Mouse (Mus musculus): ENCODE data around the gene Gm47996. TPM values are rescaled to one million over a fixed set of nuclear protein-coding genes. Genes with fewer than 3 reads are reported as not detected.
"Not testable (repeated sequence)": the region's sequence is repeated elsewhere in the genome, so short reads cannot be mapped to it uniquely, and the experiment has no call there.

The Gm47996 gene
- polyA plus RNA-seq, 1 experiment: not detected

GRCm38 (mm10) chr1:151192739-151193138, 17.2 kb upstream of the Gm47996 start:
- H3K27ac ChIP-seq (replicated peaks; ENCODE audit: low read depth, low read length); H3K4me1 ChIP-seq (ENCODE audit: control insufficient read depth, insufficient read depth, insufficient read length, low read length); H3K4me3 ChIP-seq (ENCODE audit: insufficient read depth, low read depth, low read length): not testable (repeated sequence)

DNA sequence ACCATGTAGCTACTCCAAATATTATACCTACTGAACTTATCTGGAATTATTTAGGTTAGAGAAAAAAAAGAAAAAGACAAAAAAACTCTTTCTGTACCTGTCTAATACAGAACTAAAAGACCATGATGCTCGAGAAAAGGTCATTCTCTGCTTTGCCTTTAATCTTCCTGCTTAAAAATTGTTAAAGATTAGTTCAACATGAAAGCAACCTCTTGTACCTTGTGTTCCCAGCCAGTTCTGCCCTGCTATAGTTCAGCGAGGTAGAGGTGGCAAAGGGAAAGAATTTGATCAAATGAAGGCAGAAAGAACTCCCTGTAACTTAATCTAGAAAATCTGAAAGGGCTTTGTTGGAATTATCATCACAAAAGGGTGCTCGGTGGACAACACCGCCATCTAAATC, 13.9 kb upstream of the Gm47996 start:
- H3K4me1 ChIP-seq (ENCODE audit: control insufficient read depth, insufficient read depth, insufficient read length, low read length); H3K4me3 ChIP-seq (ENCODE audit: insufficient read depth, low read depth, low read length); H3K27ac ChIP-seq (replicated peaks; ENCODE audit: low read depth, low read length): not testable (repeated sequence)

DNA sequence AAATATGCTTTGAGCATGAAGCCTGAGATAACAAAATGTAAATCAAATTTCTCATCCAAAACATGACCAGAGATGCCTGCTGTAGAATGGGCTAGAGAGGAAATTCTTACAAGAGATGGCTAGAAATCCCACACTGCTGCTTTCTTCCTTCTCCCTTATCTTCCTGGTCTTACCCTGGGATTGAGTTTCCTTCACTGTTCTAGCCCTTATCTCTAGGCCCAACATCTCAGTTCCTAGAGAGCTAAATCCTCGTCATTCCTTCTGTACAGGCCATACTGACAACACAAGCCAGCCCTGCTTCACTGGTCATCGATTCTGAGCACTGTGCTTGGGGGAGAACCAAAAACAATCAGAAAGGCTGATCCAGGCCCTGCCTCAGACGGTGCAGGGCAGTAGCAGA, 13.2 kb upstream of the Gm47996 start:
- not testable (repeated sequence) for H3K4me3 ChIP-seq (ENCODE audit: insufficient read depth, low read depth, low read length); H3K4me1 ChIP-seq (ENCODE audit: control insufficient read depth, insufficient read depth, insufficient read length, low read length); H3K27ac ChIP-seq (replicated peaks; ENCODE audit: low read depth, low read length)

- not testable (repeated sequence) for H3K27ac ChIP-seq (replicated peaks; ENCODE audit: low read depth, low read length); H3K4me3 ChIP-seq (ENCODE audit: insufficient read depth, low read depth, low read length); H3K4me1 ChIP-seq (ENCODE audit: control insufficient read depth, insufficient read depth, insufficient read length, low read length)
Observed at GRCm38 (mm10) chr1:151198120-151198519, 11.8 kb upstream of the Gm47996 start, which contains the start of gene Gm47995. Gene Gm47995 (plus strand): TSS chr1:151198448.

GRCm38 (mm10) chr1:151200620-151201019, 9.3 kb upstream of the Gm47996 start:
- H3K4me1 ChIP-seq (ENCODE audit: control insufficient read depth, insufficient read depth, insufficient read length, low read length); H3K27ac ChIP-seq (replicated peaks; ENCODE audit: low read depth, low read length); H3K4me3 ChIP-seq (ENCODE audit: insufficient read depth, low read depth, low read length): not testable (repeated sequence)

DNA sequence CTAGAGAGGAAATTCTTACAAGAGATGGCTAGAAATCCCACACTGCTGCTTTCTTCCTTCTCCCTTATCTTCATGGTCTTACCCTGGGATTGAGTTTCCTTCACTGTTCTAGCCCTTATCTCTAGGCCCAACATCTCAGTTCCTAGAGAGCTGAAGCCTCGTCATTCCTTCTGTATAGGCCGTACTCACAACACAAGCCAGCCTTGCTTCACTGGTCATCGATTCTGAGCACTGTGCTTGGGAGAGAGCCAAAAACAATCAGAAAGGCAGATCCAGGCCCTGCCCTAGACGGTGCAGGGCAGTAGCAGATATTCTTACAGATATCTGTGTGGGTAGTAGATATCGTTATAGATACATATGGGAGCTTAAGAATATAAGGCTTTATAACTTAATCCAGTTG, 7.2 kb upstream of the Gm47996 start:
- not testable (repeated sequence) for H3K4me3 ChIP-seq (ENCODE audit: insufficient read depth, low read depth, low read length); H3K27ac ChIP-seq (replicated peaks; ENCODE audit: low read depth, low read length); H3K4me1 ChIP-seq (ENCODE audit: control insufficient read depth, insufficient read depth, insufficient read length, low read length)

DNA sequence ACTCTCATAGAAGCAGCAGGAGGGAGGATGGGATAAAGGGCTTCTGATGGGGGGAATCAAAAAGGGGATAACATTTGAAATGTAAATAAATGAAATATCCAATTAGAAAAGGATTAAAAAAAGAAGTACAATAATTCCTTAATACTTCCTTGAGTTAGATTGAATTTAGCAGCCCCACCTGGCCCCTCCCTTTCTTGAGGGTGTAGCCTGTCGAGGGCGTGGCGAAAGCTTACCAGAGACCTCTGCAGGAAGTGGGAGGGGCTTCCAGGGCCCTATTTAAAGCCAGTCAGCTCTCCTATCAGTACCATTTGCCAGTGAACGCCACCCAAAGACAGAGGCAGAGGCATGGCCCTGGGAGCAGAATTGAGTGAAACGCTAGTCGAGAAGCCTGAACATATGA, 6.1 kb upstream of the Gm47996 start, which contains the start of gene 3110040M04Rik:
TSS of gene 3110040M04Rik (plus strand) at position 304 of the 400 bp plus-strand sequence.
- not testable (repeated sequence) for H3K27ac ChIP-seq (replicated peaks; ENCODE audit: low read depth, low read length); H3K4me3 ChIP-seq (ENCODE audit: insufficient read depth, low read depth, low read length); H3K4me1 ChIP-seq (ENCODE audit: control insufficient read depth, insufficient read depth, insufficient read length, low read length)

GRCm38 (mm10) chr1:151208493-151208892, 1.4 kb upstream of the Gm47996 start:
- H3K27ac ChIP-seq (replicated peaks; ENCODE audit: low read depth, low read length); H3K4me1 ChIP-seq (ENCODE audit: control insufficient read depth, insufficient read depth, insufficient read length, low read length); H3K4me3 ChIP-seq (ENCODE audit: insufficient read depth, low read depth, low read length): not testable (repeated sequence)

DNA sequence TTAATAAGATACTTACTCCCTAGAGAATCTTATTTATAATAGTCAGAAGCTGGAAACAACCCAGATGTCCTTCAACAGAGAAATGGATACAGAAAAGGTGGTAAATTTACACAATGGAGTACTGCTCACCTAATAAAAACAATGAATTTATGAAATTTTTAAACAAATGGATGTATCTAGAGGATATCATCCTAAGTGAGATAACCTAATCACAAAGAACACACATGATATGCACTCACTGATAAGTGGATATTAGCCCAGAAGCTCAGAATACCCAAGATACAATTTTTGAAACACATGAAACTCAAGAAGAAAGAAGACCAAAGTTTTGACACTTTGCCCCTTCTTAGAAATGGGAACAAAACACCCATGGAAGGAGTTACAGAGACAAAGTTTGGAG, 987 bp upstream of the Gm47996 start:
- H3K27ac ChIP-seq (replicated peaks; ENCODE audit: low read depth, low read length); H3K4me1 ChIP-seq (ENCODE audit: control insufficient read depth, insufficient read depth, insufficient read length, low read length): not testable (repeated sequence)

GRCm38 (mm10) chr1:151211666-151212065, 1.7 kb downstream of the Gm47996 start:
- H3K4me1 ChIP-seq (ENCODE audit: control insufficient read depth, insufficient read depth, insufficient read length, low read length); H3K27ac ChIP-seq (replicated peaks; ENCODE audit: low read depth, low read length); H3K4me3 ChIP-seq (ENCODE audit: insufficient read depth, low read depth, low read length): not testable (repeated sequence)

More for the DNA sequence above, 987 bp upstream of the Gm47996 start:
- H3K4me3 ChIP-seq (ENCODE audit: insufficient read depth, low read depth, low read length): not testable (repeated sequence)

- peaks cover 3% of the 10 kb centered on the region; the same call in 1 of the 2 replicates for H3K4me1 ChIP-seq (ENCODE audit: control insufficient read depth, insufficient read depth, insufficient read length, low read length)
- no peak overlapping the region for H3K27ac ChIP-seq (replicated peaks; ENCODE audit: low read depth, low read length)
- H3K4me3 ChIP-seq (ENCODE audit: insufficient read depth, low read depth, low read length): no peak overlapping the region
Observed at GRCm38 (mm10) chr1:151214862-151215261, 4.9 kb downstream of the Gm47996 start.

DNA sequence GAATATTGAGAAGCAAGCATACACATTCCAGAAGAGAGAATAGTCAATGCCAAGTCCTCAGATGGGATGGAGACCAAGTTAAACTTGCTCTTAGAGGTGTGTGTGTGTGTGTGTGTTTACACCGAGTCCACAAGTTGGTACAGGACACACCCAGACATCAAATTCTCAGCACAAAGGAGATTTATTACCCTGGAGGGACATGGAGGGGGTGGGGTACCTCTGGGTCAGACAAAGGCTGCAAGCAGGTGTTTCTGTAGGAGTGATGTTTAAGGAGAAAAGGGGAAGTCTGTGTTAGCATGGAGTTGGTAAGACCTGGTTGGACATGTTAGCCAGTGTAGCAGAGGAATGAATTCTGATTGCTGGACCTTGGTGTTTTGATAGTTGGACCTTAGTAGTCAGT, 6.1 kb downstream of the Gm47996 start:
- no peak overlapping the region for H3K4me3 ChIP-seq (ENCODE audit: insufficient read depth, low read depth, low read length)
- no peak overlapping the region for H3K27ac ChIP-seq (replicated peaks; ENCODE audit: low read depth, low read length)
- peaks cover 3% of the 10 kb centered on the region; the same call in 1 of the 2 replicates for H3K4me1 ChIP-seq (ENCODE audit: control insufficient read depth, insufficient read depth, insufficient read length, low read length)

GRCm38 (mm10) chr1:151216417-151216816, 6.5 kb downstream of the Gm47996 start:
- no peak overlapping the region for H3K27ac ChIP-seq (replicated peaks; ENCODE audit: low read depth, low read length)
- peaks cover 3% of the 10 kb centered on the region; the same call in 1 of the 2 replicates for H3K4me1 ChIP-seq (ENCODE audit: control insufficient read depth, insufficient read depth, insufficient read length, low read length)
- H3K4me3 ChIP-seq (ENCODE audit: insufficient read depth, low read depth, low read length): no peak overlapping the region

GRCm38 (mm10) chr1:151219045-151219444, 9.1 kb downstream of the Gm47996 start:
- H3K27ac ChIP-seq (replicated peaks; ENCODE audit: low read depth, low read length): no peak overlapping the region
- H3K4me1 ChIP-seq (ENCODE audit: control insufficient read depth, insufficient read depth, insufficient read length, low read length): peaks cover 3% of the 10 kb centered on the region; the same call in 1 of the 2 replicates
- no peak overlapping the region for H3K4me3 ChIP-seq (ENCODE audit: insufficient read depth, low read depth, low read length)

DNA sequence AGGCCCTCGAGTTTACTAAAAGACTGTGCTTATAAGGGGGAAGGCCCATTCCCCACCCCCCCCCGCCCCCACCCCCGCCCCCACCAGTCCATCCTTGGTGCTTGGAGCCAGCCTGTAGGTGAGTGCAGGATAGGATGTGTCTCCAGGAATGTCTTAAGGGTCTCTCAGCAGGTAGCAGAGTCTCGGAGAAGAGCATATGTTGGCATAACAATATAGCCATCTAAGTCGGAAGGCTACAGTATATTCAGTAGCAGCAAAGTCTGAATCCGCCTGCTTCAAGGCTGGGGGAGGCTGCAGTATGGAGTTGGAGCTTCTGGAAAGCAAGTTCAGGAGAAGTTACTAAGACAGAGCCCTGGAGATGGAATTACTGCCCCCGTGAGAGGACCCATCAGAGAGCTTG, 10.2 kb downstream of the Gm47996 start:
- Histone ChIP-seq H3K27ac (replicated peaks; ENCODE audit: low read depth, low read length) (no peak overlapping the region), H3K4me3 (ENCODE audit: insufficient read depth, low read depth, low read length) (no peak overlapping the region)

DNA sequence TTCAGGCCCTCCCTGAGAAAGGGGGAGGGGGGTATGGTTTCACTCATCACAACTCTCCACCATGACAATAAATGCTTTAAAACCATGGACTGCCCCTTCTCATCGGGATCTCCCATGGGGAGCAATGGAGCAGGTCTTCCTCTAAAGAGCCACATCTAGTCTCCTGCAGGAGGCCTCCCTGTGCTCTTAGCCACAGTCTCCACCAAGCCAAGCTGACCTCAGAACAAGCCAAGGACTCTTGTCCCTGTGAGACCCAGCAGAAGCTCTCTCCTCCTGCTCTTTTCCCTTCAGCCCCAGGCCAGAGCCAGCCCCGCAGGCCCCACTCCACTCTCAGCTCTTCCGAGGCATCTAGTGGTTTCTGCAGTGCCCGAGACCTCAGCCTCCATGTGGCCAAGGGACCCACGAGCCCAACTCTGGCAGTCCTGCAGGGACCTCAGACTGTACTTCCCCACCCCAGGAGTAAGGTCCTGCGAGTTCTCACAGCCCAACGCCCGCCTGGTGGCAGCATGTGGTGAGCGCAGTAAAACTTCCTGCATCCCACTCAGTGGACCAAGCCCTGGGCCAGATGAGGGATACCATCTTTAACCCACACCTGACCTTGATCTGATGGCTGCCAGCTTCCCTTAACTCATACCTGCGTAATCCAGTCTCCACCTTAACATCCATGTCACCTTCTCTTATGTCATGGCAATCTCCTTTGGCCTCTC, 12.8 kb downstream of the Gm47996 start:
- Histone ChIP-seq H3K4me3 (ENCODE audit: insufficient read depth, low read depth, low read length) (no peak overlapping the region), H3K27ac (replicated peaks; ENCODE audit: low read depth, low read length) (no peak overlapping the region), H3K4me1 (ENCODE audit: control insufficient read depth, insufficient read depth, insufficient read length, low read length) (peaks cover 3% of the 10 kb centered on the region; the same call in 1 of the 2 replicates)

More for the DNA sequence above, 10.2 kb downstream of the Gm47996 start:
- H3K4me1 ChIP-seq (ENCODE audit: control insufficient read depth, insufficient read depth, insufficient read length, low read length): peaks cover 3% of the 10 kb centered on the region; the same call in 1 of the 2 replicates

All from brown adipose tissue, adult 24 weeks (tissue).